Comparison of ENCODE assay signal across 26 mouse cellular contexts in genomic region chr6:31334086-31334485, GRCm38 (mm10).
"Had no signal": no experiment of that assay in that cellular context is flagged by ENCODE, and none has a peak within 500 bp of the region (broad histone marks: within the 10 kb centered on the region; RNA-seq: fewer than 3 reads in every experiment).

No protein-coding gene starts in this region.

- H3K27ac ChIP-seq: gastrocnemius, adult 2 months; hindbrain, embryonic 12.5 days; hindbrain, embryonic 15.5 days; hindbrain, postnatal 0 days; kidney, embryonic 15.5 days; kidney, postnatal 0 days; left cerebral cortex, adult 2 months; limb, embryonic 10.5 days; limb, embryonic 12.5 days; liver, embryonic 13.5 days; liver, embryonic 15.5 days had no signal

- H3K9me3 ChIP-seq: heart, embryonic 12.5 days; hindbrain, embryonic 10.5 days; hindbrain, embryonic 12.5 days; hindbrain, embryonic 15.5 days; kidney, embryonic 15.5 days; limb, embryonic 10.5 days; limb, embryonic 12.5 days; liver, embryonic 13.5 days; liver, embryonic 15.5 days had no signal

- DNase-seq: gastrocnemius, adult 2 months; gastrocnemius, postnatal 10 days; gastrocnemius, postnatal 25 days; heart, postnatal 10 days; heart, postnatal 4 days; kidney, adult 11 months; kidney, adult 2 months; kidney, adult 9 months; kidney, postnatal 14 days; kidney, postnatal 36 days; layer of hippocampus, adult 9-11 months; layer of hippocampus, postnatal 36 days; liver; liver, embryonic 13.5 days; liver, postnatal 0 days had no signal

- H3K4me3 ChIP-seq: gastrocnemius, adult 2 months; heart, embryonic 12.5 days; hindbrain, embryonic 10.5 days; hindbrain, embryonic 12.5 days; hindbrain, embryonic 15.5 days; kidney, embryonic 15.5 days; left cerebral cortex, adult 2 months; limb, embryonic 10.5 days; limb, embryonic 12.5 days; liver, embryonic 13.5 days; liver, embryonic 15.5 days had no signal

- H3K27me3 ChIP-seq: heart, embryonic 12.5 days; hindbrain, embryonic 12.5 days; hindbrain, embryonic 15.5 days; kidney, embryonic 15.5 days; limb, embryonic 12.5 days; liver, embryonic 13.5 days; liver, embryonic 15.5 days had no signal

- H3K4me1 ChIP-seq: kidney, embryonic 15.5 days; limb, embryonic 12.5 days; liver, embryonic 13.5 days; liver, embryonic 15.5 days had no signal

- H3K36me3 ChIP-seq: heart, embryonic 12.5 days; hindbrain, embryonic 10.5 days; hindbrain, embryonic 12.5 days; hindbrain, embryonic 15.5 days; kidney, embryonic 15.5 days; limb, embryonic 10.5 days; limb, embryonic 12.5 days; liver, embryonic 13.5 days; liver, embryonic 15.5 days had no signal
